Mouse (Mus musculus) naive thymus-derived CD4-positive, alpha-beta T cell, adult 2 months (primary cell): ENCODE data around the gene 1110051M20Rik.
A peak's percentile ranks its signal among the peaks of the same experiment; 100 is the strongest.
"Not testable (repeated sequence)": the region's sequence is repeated elsewhere in the genome, so short reads cannot be mapped to it uniquely, and the experiment has no call there.

Source experiments
- DNase-seq: peaks from one replicate; pipeline ENCODE4 v3.0.0-alpha.2; 2011; ENCODE audit warnings: low read depth

Gene 1110051M20Rik

GRCm38 (mm10) chr2:91444286-91444892, at the start of gene 1110051M20Rik:
Gene 1110051M20Rik (minus strand): TSS chr2:91444704.
- DNase-seq, result peak; percentile 92

GRCm38 (mm10) chr2:91493981-91494380, 49.5 kb upstream of the 1110051M20Rik start:
- no peak for DNase-seq

GRCm38 (mm10) chr2:91492071-91492635, 47.6 kb upstream of the 1110051M20Rik start:
- no peak for DNase-seq

GRCm38 (mm10) chr2:91487295-91487694, 42.8 kb upstream of the 1110051M20Rik start:
- DNase-seq, result not testable (repeated sequence)

GRCm38 (mm10) chr2:91485256-91485655, 40.8 kb upstream of the 1110051M20Rik start:
- DNase-seq, result no peak

GRCm38 (mm10) chr2:91484698-91485097, 40.2 kb upstream of the 1110051M20Rik start:
- DNase-seq, result no peak

- peak; percentile 48 for DNase-seq
These were observed 36.5 kb upstream of the 1110051M20Rik start for GRCm38 (mm10) chr2:91480805-91481514.

GRCm38 (mm10) chr2:91480399-91480801, 35.9 kb upstream of the 1110051M20Rik start:
- DNase-seq, result no peak

- no peak for DNase-seq
These were observed 32.3 kb upstream of the 1110051M20Rik start for GRCm38 (mm10) chr2:91476841-91477240.

GRCm38 (mm10) chr2:91476251-91476661, 31.8 kb upstream of the 1110051M20Rik start:
- no peak for DNase-seq

GRCm38 (mm10) chr2:91475791-91476190, 31.3 kb upstream of the 1110051M20Rik start:
- no peak for DNase-seq

- no peak for DNase-seq
These were observed 29.9 kb upstream of the 1110051M20Rik start for GRCm38 (mm10) chr2:91474358-91474757.

GRCm38 (mm10) chr2:91470055-91470647, 25.6 kb upstream of the 1110051M20Rik start:
- no peak for DNase-seq

GRCm38 (mm10) chr2:91467613-91468012, 23.1 kb upstream of the 1110051M20Rik start:
- DNase-seq, result no peak

GRCm38 (mm10) chr2:91465934-91466333, 21.4 kb upstream of the 1110051M20Rik start:
- DNase-seq, result no peak

- no peak for DNase-seq
These were observed 18.2 kb upstream of the 1110051M20Rik start for GRCm38 (mm10) chr2:91462681-91463080.

- DNase-seq, result no peak
These were observed 17.7 kb upstream of the 1110051M20Rik start for GRCm38 (mm10) chr2:91462196-91462595.

- DNase-seq, result no peak
These were observed 16.8 kb upstream of the 1110051M20Rik start for GRCm38 (mm10) chr2:91461341-91461740.

GRCm38 (mm10) chr2:91460771-91461170, 16.3 kb upstream of the 1110051M20Rik start:
- DNase-seq, result no peak

GRCm38 (mm10) chr2:91460076-91460475, 15.6 kb upstream of the 1110051M20Rik start:
- DNase-seq, result no peak

GRCm38 (mm10) chr2:91458673-91459391, 14.3 kb upstream of the 1110051M20Rik start:
- DNase-seq, result no peak

GRCm38 (mm10) chr2:91458252-91458672, 13.8 kb upstream of the 1110051M20Rik start:
- DNase-seq, result no peak
